Mouse (Mus musculus) C2C12 (cell line): ENCODE measurements around the gene Fcer2a.

Experiments
- CTCF ChIP-seq: IDR thresholded peaks from one replicate; pipeline ENCODE4 v1.5.1; 2011; ENCODE audit not compliant: control insufficient read depth, insufficient read depth, insufficient read length
- MYOD1 ChIP-seq: IDR thresholded peaks from one replicate; pipeline ENCODE4 v1.6.1; 2011; ENCODE audit warnings: low read depth; ENCODE audit not compliant: control insufficient read depth, insufficient read length

- no peak for TF ChIP-seq MYOD1
- no peak for TF ChIP-seq CTCF
Observed at GRCm38 (mm10) chr8:3705711-3706110, 11.7 kb upstream of the Fcer2a start.
